Mouse (Mus musculus): Measurements from ENCODE around the gene Nelfb. TPM values are rescaled to one million over a fixed set of nuclear protein-coding genes. Genes with fewer than 3 reads are reported as not detected.

Nelfb gene
- total and polyA plus RNA-seq, 2 experiments from 2014 or later, result 38.4 to 49.0 TPM

- Histone ChIP-seq H3K36me3 (replicated peaks; ENCODE audit: control insufficient read depth, insufficient read depth, low read length) (no peaks in the 10 kb centered on the region), H3K9ac (replicated peaks; ENCODE audit: low read depth, low read length) (no peak within 1 kb of the TSS), H3K9me3 (replicated peaks; ENCODE audit: control insufficient read depth, low read length) (no peaks in the 10 kb centered on the region), H3K4me2 (ENCODE audit: low read depth, low read length) (no peak within 1 kb of the TSS), H3K27me3 (ENCODE audit: control insufficient read depth, insufficient read depth, low read length) (peaks cover 32% of the 10 kb centered on the region), H3K4me1 (ENCODE audit: control insufficient read depth, insufficient read depth) (peaks cover 7% of the 10 kb centered on the region), H3K27ac (ENCODE audit: low read depth) (no peak within 1 kb of the TSS), H3K4me3 (ENCODE audit: low read depth, low read length) (no peak within 1 kb of the TSS)
- TF ChIP-seq CTCF (IDR thresholded peaks at IDR 0.05; ENCODE audit: low read depth) (no peak), EP300 (IDR thresholded peaks at IDR 0.05; ENCODE audit: low read depth) (no peak)
- no peak for DNase-seq (ENCODE audit: low spot score)
- WGBS, result 25% methylated on average over 8 of the region's 8 CpGs
- no peak for ATAC-seq (ENCODE audit: insufficient read depth, low read depth)
These were observed 25.3 kb upstream of the Nelfb start, which contains the start of gene Rnf224 for GRCm38 (mm10) chr2:25236614-25237013. Gene Rnf224, minus strand, starts transcription at chr2:25236787.

- Histone ChIP-seq H3K27ac (ENCODE audit: low read depth) (no peak overlapping the region), H3K4me3 (ENCODE audit: low read depth, low read length) (no peak overlapping the region), H3K4me1 (ENCODE audit: control insufficient read depth, insufficient read depth) (no peaks in the 10 kb centered on the region), H3K9ac (replicated peaks; ENCODE audit: low read depth, low read length) (no peak overlapping the region), H3K9me3 (replicated peaks; ENCODE audit: control insufficient read depth, low read length) (no peaks in the 10 kb centered on the region), H3K36me3 (replicated peaks; ENCODE audit: control insufficient read depth, insufficient read depth, low read length) (no peaks in the 10 kb centered on the region), H3K27me3 (ENCODE audit: control insufficient read depth, insufficient read depth, low read length) (peaks cover 20% of the 10 kb centered on the region), H3K4me2 (ENCODE audit: low read depth, low read length) (no peak overlapping the region)
- no peak for DNase-seq (ENCODE audit: low spot score)
- no peak for ATAC-seq (ENCODE audit: insufficient read depth, low read depth)
- 49% methylated on average over 5 of the region's 5 CpGs for WGBS
- no peak for TF ChIP-seq CTCF (IDR thresholded peaks at IDR 0.05; ENCODE audit: low read depth)
These were observed 23.4 kb upstream of the Nelfb start for GRCm38 (mm10) chr2:25234551-25235220.

DNA sequence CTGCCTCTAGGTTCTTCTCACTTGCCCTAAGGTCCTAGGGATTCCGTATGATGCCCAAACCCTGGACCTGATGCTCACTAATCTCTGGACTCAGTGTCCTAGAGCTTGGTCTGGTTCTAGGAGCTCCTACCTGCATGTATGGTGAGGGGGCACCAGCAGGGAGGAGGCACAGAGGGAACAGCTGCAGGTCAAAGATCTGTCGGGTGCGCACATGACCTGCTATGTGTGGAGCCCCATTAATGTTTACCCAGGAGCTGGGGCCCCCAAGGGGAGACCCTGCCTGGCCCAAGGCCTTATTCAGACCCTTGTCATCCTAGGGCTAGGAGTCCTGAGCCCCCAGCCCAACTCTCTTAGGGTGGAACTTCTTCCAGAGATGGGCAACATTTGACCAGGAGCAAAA, 22.8 kb upstream of the Nelfb start, which contains the start of gene Slc34a3:
Slc34a3 (minus strand) TSS at position 315 of the 400 bp plus-strand sequence.
- TF ChIP-seq CTCF (IDR thresholded peaks at IDR 0.05; ENCODE audit: low read depth), result no peak
- no peak for TF ChIP-seq EP300 (IDR thresholded peaks at IDR 0.05; ENCODE audit: low read depth)
- no peaks in the 10 kb centered on the region for H3K36me3 ChIP-seq (replicated peaks; ENCODE audit: control insufficient read depth, insufficient read depth, low read length)
- no peak within 1 kb of the TSS for H3K9ac ChIP-seq (replicated peaks; ENCODE audit: low read depth, low read length)
- no peaks in the 10 kb centered on the region for H3K9me3 ChIP-seq (replicated peaks; ENCODE audit: control insufficient read depth, low read length)
- peaks cover 15% of the 10 kb centered on the region; the same call in 1 of the 2 replicates for H3K27me3 ChIP-seq (ENCODE audit: control insufficient read depth, insufficient read depth, low read length)
- no peak within 1 kb of the TSS for H3K27ac ChIP-seq (ENCODE audit: low read depth)
- ATAC-seq (ENCODE audit: insufficient read depth, low read depth) (no peak), DNase-seq (ENCODE audit: low spot score) (no peak)
- H3K4me3 ChIP-seq (ENCODE audit: low read depth, low read length), result no peak within 1 kb of the TSS
- H3K4me2 ChIP-seq (ENCODE audit: low read depth, low read length), result no peak within 1 kb of the TSS
- no peaks in the 10 kb centered on the region for H3K4me1 ChIP-seq (ENCODE audit: control insufficient read depth, insufficient read depth)
- 64% methylated on average over 3 of the region's 3 CpGs for WGBS

DNA sequence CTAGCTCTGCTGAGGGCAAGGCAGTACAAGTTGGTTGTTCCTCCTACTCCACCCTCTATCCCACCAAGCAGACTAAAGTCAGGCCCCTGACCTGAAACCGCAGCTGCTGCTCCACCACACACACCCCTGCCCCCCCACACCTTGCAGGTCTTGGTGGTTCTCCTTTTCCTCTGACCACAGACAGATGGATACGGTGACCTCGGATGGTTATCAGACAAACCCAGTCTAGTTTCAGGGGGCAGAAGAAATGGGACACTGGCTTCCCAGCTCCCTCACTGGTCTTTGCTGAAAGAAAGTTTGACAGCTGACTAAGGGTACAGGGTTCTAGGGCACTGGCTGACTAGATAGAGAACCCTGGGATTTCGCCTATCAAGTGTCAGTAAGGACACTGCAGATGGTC, 22.1 kb upstream of the Nelfb start:
- WGBS, result 71% methylated on average over 4 of the region's 4 CpGs
- no peaks in the 10 kb centered on the region for H3K36me3 ChIP-seq (replicated peaks; ENCODE audit: control insufficient read depth, insufficient read depth, low read length)
- peaks cover 12% of the 10 kb centered on the region; the same call in 1 of the 2 replicates for H3K27me3 ChIP-seq (ENCODE audit: control insufficient read depth, insufficient read depth, low read length)
- no peak overlapping the region for H3K4me3 ChIP-seq (ENCODE audit: low read depth, low read length)
- no peak for TF ChIP-seq EP300 (IDR thresholded peaks at IDR 0.05; ENCODE audit: low read depth)
- no peak for TF ChIP-seq CTCF (IDR thresholded peaks at IDR 0.05; ENCODE audit: low read depth)
- peaks cover 3% of the 10 kb centered on the region; the same call in 1 of the 2 replicates for H3K4me1 ChIP-seq (ENCODE audit: control insufficient read depth, insufficient read depth)
- H3K27ac ChIP-seq (ENCODE audit: low read depth), result no peak overlapping the region
- no peak overlapping the region for H3K9ac ChIP-seq (replicated peaks; ENCODE audit: low read depth, low read length)
- ATAC-seq (ENCODE audit: insufficient read depth, low read depth) (no peak), DNase-seq (ENCODE audit: low spot score) (no peak)
- no peaks in the 10 kb centered on the region for H3K9me3 ChIP-seq (replicated peaks; ENCODE audit: control insufficient read depth, low read length)
- H3K4me2 ChIP-seq (ENCODE audit: low read depth, low read length), result no peak overlapping the region

DNA sequence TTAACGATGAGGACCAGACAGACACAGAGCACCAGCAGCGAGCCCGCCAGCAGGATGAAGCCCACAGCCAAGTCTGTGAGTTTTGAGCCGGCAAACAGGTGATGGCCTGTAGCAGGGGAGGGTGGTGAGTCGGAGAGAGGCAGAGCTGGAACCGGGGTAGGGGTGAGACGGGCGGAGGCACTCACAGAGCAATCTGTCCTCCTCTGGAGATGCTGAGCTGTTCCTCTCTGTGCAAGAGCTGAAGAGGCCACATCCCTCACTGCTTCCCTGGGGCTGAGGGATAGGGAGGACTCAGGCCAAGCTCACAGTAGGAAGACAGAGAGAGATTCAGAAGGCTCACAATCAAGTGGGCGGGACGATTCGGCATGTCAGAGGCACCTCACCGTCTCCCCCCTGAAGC, 19.7 kb upstream of the Nelfb start:
- no peak for TF ChIP-seq EP300 (IDR thresholded peaks at IDR 0.05; ENCODE audit: low read depth)
- no peak for TF ChIP-seq CTCF (IDR thresholded peaks at IDR 0.05; ENCODE audit: low read depth)
- DNase-seq (ENCODE audit: low spot score) (no peak), ATAC-seq (ENCODE audit: insufficient read depth, low read depth) (no peak)
- WGBS, result 47% methylated on average over 12 of the region's 12 CpGs
- no peaks in the 10 kb centered on the region for H3K36me3 ChIP-seq (replicated peaks; ENCODE audit: control insufficient read depth, insufficient read depth, low read length)
- peaks cover 9% of the 10 kb centered on the region; the same call in 1 of the 2 replicates for H3K27me3 ChIP-seq (ENCODE audit: control insufficient read depth, insufficient read depth, low read length)
- H3K9ac ChIP-seq (replicated peaks; ENCODE audit: low read depth, low read length), result no peak overlapping the region
- H3K4me1 ChIP-seq (ENCODE audit: control insufficient read depth, insufficient read depth), result peaks cover 9% of the 10 kb centered on the region
- H3K27ac ChIP-seq (ENCODE audit: low read depth), result no peak overlapping the region
- no peak overlapping the region for H3K4me2 ChIP-seq (ENCODE audit: low read depth, low read length)
- H3K4me3 ChIP-seq (ENCODE audit: low read depth, low read length), result no peak overlapping the region
- no peaks in the 10 kb centered on the region for H3K9me3 ChIP-seq (replicated peaks; ENCODE audit: control insufficient read depth, low read length)

DNA sequence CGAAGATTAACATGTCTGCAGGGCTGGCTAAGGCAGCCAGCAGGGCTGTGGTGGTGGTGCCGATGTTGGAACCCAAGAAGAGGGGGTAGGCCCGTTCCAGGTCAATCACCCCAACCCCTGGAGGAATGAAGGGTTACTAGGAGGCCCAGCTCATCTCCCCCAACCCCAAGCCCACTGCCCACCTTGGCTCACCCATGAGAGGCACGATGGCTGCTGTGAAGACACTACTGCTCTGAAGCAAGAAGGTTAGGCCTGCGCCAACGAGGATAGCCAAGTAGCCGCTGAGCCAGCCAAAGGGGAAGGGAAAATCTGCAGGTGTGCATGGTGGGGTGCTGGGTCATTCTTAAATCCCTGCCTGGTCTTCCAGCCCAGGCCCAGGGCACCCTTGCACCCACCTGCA, 19.3 kb upstream of the Nelfb start:
- DNase-seq (ENCODE audit: low spot score), result no peak

More for the DNA sequence above, 19.3 kb upstream of the Nelfb start:
- no peak for ATAC-seq (ENCODE audit: insufficient read depth, low read depth)
- TF ChIP-seq CTCF (IDR thresholded peaks at IDR 0.05; ENCODE audit: low read depth), result no peak
- TF ChIP-seq EP300 (IDR thresholded peaks at IDR 0.05; ENCODE audit: low read depth), result no peak
- Histone ChIP-seq H3K36me3 (replicated peaks; ENCODE audit: control insufficient read depth, insufficient read depth, low read length) (no peaks in the 10 kb centered on the region), H3K4me3 (ENCODE audit: low read depth, low read length) (no peak overlapping the region), H3K27me3 (ENCODE audit: control insufficient read depth, insufficient read depth, low read length) (peaks cover 8% of the 10 kb centered on the region; the same call in 1 of the 2 replicates), H3K9ac (replicated peaks; ENCODE audit: low read depth, low read length) (no peak overlapping the region), H3K27ac (ENCODE audit: low read depth) (no peak overlapping the region), H3K4me1 (ENCODE audit: control insufficient read depth, insufficient read depth) (peaks cover 13% of the 10 kb centered on the region), H3K9me3 (replicated peaks; ENCODE audit: control insufficient read depth, low read length) (no peaks in the 10 kb centered on the region), H3K4me2 (ENCODE audit: low read depth, low read length) (no peak overlapping the region)
- 62% methylated on average over 7 of the region's 7 CpGs for WGBS
